Mouse (Mus musculus) left cerebral cortex, postnatal 4 days (tissue): Measurements from ENCODE around the gene Hist1h2ab. TPM values are rescaled to one million over a fixed set of nuclear protein-coding genes. Genes with fewer than 3 reads are reported as not detected.
"Not testable (repeated sequence)": the region's sequence is repeated elsewhere in the genome, so short reads cannot be mapped to it uniquely, and the experiment has no call there.

Experiments
- DNase-seq: peaks from one replicate; pipeline ENCODE4 v3.0.0-alpha.2; 2022
- intact Hi-C: fragments of 180-260 bp; cut with DNase I; formaldehyde crosslinking; loops from one replicate; pipeline ENCODE4 v1.15.1; 2025
- total RNA-seq, 2 experiments: library from RNA; stranded (reverse); gene quantifications; 2 replicates each; pipeline ENCODE4 v1.2.3; 2021

Gene Hist1h2ab
- total RNA-seq = 100 to 1,000 TPM; 116 to 120 TPM

DNA sequence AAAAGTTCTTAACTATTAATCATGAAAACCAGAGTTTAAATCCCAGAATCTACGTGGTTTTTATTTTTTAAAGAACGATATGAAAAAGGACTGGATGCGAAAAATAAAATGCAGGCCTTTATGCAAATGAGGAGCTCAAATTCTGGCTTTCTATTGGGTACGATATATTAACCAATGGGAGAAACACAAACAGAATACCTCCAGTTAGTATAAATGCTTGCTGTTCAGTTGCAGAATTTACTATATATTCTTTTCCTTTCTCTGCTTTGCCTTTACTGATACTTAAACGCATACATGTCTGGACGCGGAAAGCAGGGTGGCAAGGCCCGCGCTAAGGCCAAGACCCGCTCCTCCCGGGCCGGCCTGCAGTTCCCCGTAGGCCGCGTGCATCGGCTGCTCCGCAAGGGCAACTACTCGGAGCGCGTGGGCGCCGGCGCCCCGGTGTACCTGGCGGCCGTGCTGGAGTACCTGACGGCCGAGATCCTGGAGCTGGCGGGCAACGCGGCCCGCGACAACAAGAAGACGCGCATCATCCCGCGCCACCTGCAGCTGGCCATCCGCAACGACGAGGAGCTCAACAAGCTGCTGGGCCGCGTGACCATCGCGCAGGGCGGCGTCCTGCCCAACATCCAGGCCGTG lies at the start of gene Hist1h2ab:
Hist1h2ab (plus strand) TSS at position 288 of the 639 bp plus-strand sequence.
- peak; percentile 49 for DNase-seq
- intact Hi-C loops = loop anchor here (10.0 kb wide), 1 partner anchor 186 kb away; the partner anchor contains the start of gene Hist1h3e

GRCm38 (mm10) chr13:23702220-23702619 lies 48.7 kb upstream of the Hist1h2ab start:
- DNase-seq = no peak

DNA sequence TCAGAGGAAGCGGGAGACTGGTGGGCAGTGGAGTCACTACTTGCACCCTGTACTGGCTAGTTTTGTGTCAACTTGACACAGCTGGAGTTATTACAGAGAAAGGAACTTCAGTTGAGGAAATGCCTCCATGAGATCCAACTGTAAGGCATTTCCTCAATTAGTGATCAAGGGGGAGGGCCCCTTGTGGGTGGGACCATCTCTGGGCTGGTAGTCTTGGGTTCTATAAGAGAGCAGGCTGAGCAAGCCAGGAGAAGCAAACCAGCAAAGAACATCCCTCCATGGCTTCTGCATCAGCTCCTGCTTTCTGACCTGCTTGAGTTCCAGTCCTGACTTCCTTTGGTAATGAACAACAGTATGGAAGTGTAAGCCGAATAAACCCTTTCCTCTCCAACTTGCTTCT lies 48.1 kb upstream of the Hist1h2ab start:
- DNase-seq, intact Hi-C loops: not testable (repeated sequence)

More at GRCm38 (mm10) chr13:23702220-23702619, 48.7 kb upstream of the Hist1h2ab start:
- intact Hi-C loops = no loop called here

- no peak for DNase-seq
- intact Hi-C loops = no loop called here
These were observed 45.1 kb upstream of the Hist1h2ab start for GRCm38 (mm10) chr13:23705751-23706356.

DNA sequence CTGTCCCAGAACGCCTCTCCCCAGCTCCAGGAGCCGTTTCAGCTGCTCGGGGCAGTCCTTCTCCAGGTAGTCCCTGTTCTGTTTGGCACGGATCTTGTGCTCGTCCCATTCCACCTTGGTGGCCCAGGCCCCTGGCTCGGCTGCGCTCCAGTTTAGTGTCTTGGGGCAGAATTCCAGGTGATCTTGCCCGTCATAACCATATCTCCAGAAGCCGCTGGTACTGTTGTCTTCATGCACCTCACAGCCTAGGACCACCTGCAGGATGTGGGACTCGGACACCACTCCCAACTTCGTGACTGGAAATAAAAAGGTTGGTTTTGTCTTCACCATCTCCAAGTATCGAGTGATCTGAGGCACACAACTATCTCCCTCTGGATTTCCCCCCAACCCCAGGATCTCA lies 44.2 kb upstream of the Hist1h2ab start:
- no peak for DNase-seq
- intact Hi-C loops = no loop called here

DNA sequence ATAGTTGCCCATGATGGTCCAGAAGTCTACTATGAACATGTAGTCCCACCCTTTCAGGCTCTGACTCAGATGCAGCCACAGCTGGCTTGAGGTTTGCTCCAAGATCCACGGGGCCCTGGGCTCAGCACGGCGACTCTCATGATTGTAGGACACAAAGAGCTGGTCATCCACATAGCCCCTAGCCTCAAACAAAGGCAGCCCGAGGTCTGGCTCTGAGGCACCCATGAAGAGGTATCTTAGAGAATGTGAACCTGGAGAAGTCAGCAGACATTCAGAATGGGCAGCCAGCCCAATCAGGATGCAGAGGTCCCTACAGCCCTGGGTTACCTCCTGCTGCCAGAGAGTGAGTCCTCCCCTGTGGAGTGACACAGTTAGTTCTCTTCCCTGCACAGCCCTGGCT lies 42.9 kb upstream of the Hist1h2ab start:
- intact Hi-C loops = no loop called here
- DNase-seq = no peak

GRCm38 (mm10) chr13:23708654-23709053 lies 42.3 kb upstream of the Hist1h2ab start:
- no peak for DNase-seq
- intact Hi-C loops = no loop called here

DNA sequence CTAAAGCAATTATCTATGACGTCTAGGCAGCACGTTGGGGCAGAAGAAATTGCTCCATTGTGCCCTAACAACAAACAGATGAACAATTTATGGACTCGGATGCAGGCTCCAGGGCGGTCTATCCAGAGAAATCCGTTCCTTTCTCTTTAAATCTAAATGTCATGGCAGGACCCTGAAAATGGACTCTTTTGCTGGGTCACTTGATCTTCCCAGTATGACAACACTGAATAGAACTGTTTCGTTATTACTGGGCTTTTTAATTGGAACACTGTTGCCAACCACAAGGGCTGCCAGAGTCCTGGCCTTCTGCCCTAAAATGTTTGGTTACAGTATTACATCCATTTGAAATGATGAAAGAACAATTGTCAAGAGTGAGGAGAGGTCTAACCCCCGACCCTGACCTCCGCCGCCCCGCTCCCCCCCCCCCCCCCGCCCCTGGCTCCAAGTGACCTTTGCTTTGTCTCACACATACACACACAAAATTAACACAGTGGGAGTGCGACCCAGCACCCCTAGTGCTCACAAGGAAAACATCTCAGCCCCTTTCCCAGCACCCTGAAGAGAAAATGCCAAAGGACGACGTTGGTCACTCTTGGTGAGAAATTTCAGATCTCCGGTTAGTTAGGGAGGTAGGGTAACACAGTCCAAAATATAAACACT lies 41.1 kb upstream of the Hist1h2ab start:
- no peak for DNase-seq
- intact Hi-C loops = no loop called here

DNA sequence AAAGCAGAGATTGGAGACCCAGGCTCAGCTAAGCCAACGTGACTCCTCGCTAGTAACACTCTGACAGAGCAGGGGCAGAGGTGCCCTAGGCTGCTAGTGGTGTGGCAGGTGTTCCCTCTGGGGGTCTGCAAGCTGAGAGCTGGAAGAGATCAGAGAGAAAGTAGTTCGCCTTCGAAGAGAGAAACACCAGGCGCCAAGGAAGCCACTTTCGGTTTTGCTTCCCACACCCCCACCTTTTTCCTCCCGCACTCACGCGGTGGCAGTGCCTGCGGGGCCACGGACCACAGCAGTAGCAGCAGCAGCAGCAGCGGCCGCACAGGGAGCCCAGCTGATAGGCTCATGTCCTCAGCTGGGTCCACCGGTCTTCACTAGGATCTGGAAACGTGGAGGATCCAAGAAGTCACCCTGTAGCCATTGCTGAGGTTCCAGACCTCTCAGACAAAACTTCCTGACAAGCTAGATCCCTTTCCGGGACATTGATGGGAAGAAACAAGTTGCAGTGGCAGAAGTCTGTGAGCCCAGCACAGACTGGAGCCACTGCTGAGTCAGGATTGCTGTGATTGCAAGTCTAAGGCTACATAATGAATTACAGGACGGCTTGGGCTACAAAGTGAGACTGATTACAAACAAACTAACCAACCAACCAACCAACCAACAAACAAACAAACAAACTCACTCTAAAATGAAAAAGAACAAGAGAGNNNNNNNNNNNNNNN lies 40.4 kb upstream of the Hist1h2ab start, which contains the start of gene Hfe:
Hfe (minus strand) TSS at position 481 of the 716 bp plus-strand sequence.
- intact Hi-C loops = no loop called here
- DNase-seq = no peak

- no peak for DNase-seq
These were observed 34.5 kb upstream of the Hist1h2ab start for GRCm38 (mm10) chr13:23716261-23717042.

DNA sequence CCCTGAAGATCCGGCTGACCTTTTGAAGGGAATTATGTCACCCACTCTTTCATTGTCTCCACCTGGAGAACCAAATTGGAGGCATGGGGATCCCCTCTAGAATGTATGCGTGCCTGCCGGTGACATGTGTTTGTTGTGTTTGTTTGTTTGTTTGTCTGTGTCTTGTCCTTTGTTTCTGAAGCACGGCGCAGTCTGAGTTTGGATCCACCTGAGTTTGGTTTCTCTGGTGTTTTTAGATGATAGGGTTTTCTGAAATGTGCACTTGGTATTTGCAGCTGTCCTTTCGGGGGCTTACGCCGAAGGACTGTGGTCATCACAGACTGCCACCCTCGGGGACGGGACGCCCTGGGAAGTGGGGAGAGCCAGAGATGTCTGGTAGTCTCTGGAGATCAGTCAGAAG lies 33.8 kb upstream of the Hist1h2ab start:
- intact Hi-C loops = no loop called here
- no peak for DNase-seq

More at GRCm38 (mm10) chr13:23716261-23717042, 34.5 kb upstream of the Hist1h2ab start:
- intact Hi-C loops = no loop called here

DNA sequence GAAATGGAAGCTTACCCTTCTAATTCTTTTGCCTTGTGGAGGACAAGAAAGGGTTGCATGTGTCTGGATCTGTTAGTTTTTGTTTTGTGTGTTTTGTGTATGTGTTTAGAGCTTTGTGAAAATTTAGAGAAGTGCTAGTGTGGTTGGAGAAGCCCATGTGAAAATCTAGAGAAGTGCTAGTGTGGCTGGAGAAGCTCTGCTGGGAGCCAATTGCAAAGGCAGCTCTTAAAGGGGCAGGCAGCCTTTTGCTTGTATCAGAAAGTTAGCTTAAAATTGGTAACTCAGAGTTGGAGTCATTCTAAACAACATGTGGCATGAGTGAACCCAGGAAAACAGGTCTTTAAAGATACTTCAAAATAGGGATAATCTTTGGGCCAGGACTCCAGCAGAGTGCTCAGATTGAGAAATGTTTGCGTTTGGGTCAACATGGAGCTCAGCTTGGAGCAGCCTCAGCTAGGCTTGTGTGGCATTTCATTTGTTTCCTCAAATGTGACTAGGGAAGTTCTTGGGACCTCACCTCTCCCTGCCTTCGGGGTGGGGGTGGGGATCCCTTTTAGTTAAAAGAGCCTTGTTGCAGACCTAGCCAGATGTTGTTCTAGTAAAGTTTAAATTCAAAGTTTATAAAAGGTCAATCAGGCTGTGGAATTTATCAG lies 33.2 kb upstream of the Hist1h2ab start:
- intact Hi-C loops, DNase-seq: not testable (repeated sequence)

DNA sequence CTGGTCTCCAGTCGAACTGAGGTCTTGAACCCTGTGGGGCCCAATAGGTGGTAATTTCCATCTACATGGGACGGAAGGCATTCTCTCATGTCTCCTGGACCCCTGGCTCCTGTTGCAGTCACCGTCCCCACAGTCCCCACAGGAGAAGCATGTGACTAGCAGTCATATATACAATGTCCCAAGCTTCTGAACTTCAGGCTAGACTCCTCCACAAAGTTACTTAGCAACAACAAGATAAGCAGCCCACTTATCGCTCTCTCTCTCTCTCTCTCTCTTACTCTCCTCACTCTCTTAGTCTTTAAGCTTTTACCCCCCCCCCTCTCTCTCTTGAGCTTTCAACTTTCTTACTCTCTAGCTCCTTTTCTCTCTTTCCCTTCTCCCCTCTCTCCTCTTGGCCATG lies 26.7 kb upstream of the Hist1h2ab start:
- intact Hi-C loops = no loop called here
- no peak for DNase-seq

DNA sequence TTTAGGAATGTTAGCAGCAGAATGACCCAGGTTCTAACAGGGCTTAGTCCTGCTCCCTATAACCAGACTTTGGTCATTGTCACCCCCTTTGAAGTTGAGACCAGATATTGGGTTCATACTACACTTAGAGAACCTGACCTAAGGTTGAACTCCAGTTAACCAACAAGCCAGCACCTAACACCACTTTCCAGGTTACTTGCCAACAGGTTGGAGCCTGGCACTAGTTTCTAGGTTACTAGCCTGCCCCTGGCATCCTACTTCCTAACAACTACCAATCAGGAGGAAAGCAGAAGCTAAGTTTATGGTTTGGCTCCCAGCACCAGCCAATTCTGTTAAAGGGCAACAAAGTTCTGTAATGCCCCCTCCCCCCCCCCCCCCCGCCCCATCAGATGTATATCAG lies 25.7 kb upstream of the Hist1h2ab start:
- no peak for DNase-seq

GRCm38 (mm10) chr13:23728472-23729191 lies 22.3 kb upstream of the Hist1h2ab start:
- DNase-seq = no peak
- intact Hi-C loops = no loop called here

More for the DNA sequence above, 25.7 kb upstream of the Hist1h2ab start:
- intact Hi-C loops = no loop called here

DNA sequence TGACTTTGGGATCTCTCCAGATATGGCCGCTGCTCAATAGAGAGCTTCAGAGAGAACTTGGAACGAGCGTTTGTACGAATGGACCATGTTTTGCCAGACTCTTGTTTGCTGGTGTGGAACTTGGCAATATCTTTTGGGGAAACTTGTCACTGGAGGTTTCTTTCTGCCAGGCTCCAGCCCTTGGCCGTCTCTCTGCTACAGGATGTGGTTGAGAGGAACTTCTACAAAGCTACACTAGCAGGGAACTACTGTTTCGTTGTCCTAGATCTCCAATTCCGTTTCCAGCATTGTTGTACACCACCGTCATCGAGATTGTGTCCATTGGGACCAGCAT lies 21.8 kb upstream of the Hist1h2ab start:
- intact Hi-C loops = no loop called here
- DNase-seq = no peak

GRCm38 (mm10) chr13:23729706-23730105 lies 21.2 kb upstream of the Hist1h2ab start:
- intact Hi-C loops = no loop called here
- DNase-seq = no peak

GRCm38 (mm10) chr13:23730479-23730878 lies 20.4 kb upstream of the Hist1h2ab start:
- intact Hi-C loops = no loop called here
- no peak for DNase-seq

DNA sequence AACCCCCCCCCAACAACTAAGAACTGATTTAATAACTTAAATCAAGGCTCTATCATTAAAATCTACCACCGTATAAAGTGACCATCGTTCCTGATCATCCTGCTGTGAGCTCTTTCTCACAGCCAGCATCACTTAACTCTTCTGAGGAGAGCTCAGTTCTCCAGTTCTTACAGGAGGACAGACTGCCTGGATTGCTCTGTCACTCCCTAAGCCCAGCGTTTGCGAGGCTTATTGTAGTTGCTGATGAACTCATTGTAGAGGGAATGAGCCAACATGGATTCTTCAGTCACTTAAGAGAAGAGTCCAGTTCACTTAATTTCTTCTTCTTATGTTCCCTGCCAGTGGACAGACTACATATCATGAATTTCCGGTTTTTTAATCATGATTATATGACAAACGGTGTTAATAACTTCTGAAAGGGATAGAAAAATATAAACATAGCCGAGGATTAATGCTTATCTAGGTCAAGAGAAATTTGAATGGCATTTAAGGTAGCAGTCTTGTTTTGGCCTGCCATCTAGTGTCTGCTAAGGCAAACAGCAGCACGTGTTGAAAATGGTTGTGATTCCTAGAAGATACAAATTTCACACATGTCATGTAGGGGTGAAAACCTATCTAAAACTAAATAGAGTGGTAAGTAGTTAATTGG lies 18.6 kb upstream of the Hist1h2ab start:
- intact Hi-C loops = loop anchor here (2.0 kb wide), 1 partner anchor 31 kb away; no protein-coding TSS in a partner anchor
- no peak for DNase-seq
